Mouse (Mus musculus): ENCODE data around the gene Fyb2. TPM values are rescaled to one million over a fixed set of nuclear protein-coding genes. Genes with fewer than 3 reads are reported as not detected.

Gene Fyb2
- polyA plus RNA-seq, 1 experiment from 2014 or later, result not detected

GRCm38 (mm10) chr4:104936011-104936410, 22.8 kb downstream of the Fyb2 start:
- Histone ChIP-seq H3K4me1 (replicated peaks) (peaks cover 45% of the 10 kb centered on the region), H3K27me3 (replicated peaks) (no peaks in the 10 kb centered on the region), H3K9me3 (replicated peaks) (no peaks in the 10 kb centered on the region), H3K9ac (no peak overlapping the region), H3K27ac (ENCODE audit: poor library complexity, severe bottlenecking) (0 out of 2 replicates have a peak overlapping the region, but pooled peaks have one; percentile 5), H3K4me2 (no peak overlapping the region), H3K36me3 (no peaks in the 10 kb centered on the region), H3K4me3 (no peak overlapping the region)
- no peak for ATAC-seq (ENCODE audit: insufficient number of reproducible peaks, low FRiP score)
- WGBS, result 24% methylated on average over 9 of the region's 9 CpGs

- WGBS, result 13% methylated on average over 6 of the region's 6 CpGs
- no peak overlapping the region for H3K27ac ChIP-seq (ENCODE audit: poor library complexity, severe bottlenecking)
- no peak for ATAC-seq (ENCODE audit: insufficient number of reproducible peaks, low FRiP score)
- H3K4me3 ChIP-seq, result no peak overlapping the region
- H3K9me3 ChIP-seq (replicated peaks), result no peaks in the 10 kb centered on the region
- H3K4me2 ChIP-seq, result no peak overlapping the region
- peaks cover 45% of the 10 kb centered on the region for H3K4me1 ChIP-seq (replicated peaks)
- no peak overlapping the region for H3K9ac ChIP-seq
- H3K27me3 ChIP-seq (replicated peaks), result no peaks in the 10 kb centered on the region
- no peaks in the 10 kb centered on the region for H3K36me3 ChIP-seq
Observed at GRCm38 (mm10) chr4:104939535-104939934, 26.3 kb downstream of the Fyb2 start.

GRCm38 (mm10) chr4:104941895-104942294, 28.6 kb downstream of the Fyb2 start:
- Histone ChIP-seq H3K4me3 (no peak overlapping the region), H3K9ac (no peak overlapping the region), H3K4me1 (replicated peaks) (peaks cover 25% of the 10 kb centered on the region), H3K27ac (ENCODE audit: poor library complexity, severe bottlenecking) (no peak overlapping the region), H3K27me3 (replicated peaks) (no peaks in the 10 kb centered on the region), H3K4me2 (no peak overlapping the region), H3K36me3 (no peaks in the 10 kb centered on the region), H3K9me3 (replicated peaks) (no peaks in the 10 kb centered on the region)
- 80% methylated on average over 1 of the region's 1 CpGs for WGBS
- no peak for ATAC-seq (ENCODE audit: insufficient number of reproducible peaks, low FRiP score)

GRCm38 (mm10) chr4:104944482-104944881, 31.2 kb downstream of the Fyb2 start:
- Histone ChIP-seq H3K4me3 (no peak overlapping the region), H3K36me3 (no peaks in the 10 kb centered on the region), H3K27ac (ENCODE audit: poor library complexity, severe bottlenecking) (no peak overlapping the region), H3K4me2 (no peak overlapping the region), H3K27me3 (replicated peaks) (no peaks in the 10 kb centered on the region), H3K9me3 (replicated peaks) (no peaks in the 10 kb centered on the region), H3K9ac (no peak overlapping the region), H3K4me1 (replicated peaks) (peaks cover 24% of the 10 kb centered on the region)
- ATAC-seq (ENCODE audit: insufficient number of reproducible peaks, low FRiP score), result no peak
- 71% methylated on average over 1 of the region's 1 CpGs for WGBS

GRCm38 (mm10) chr4:104948886-104949285, 35.6 kb downstream of the Fyb2 start:
- Histone ChIP-seq H3K9ac (no peak overlapping the region), H3K9me3 (replicated peaks) (no peaks in the 10 kb centered on the region), H3K27ac (ENCODE audit: poor library complexity, severe bottlenecking) (no peak overlapping the region), H3K4me1 (replicated peaks) (peaks cover 7% of the 10 kb centered on the region; the same call in 1 of the 2 replicates), H3K4me3 (no peak overlapping the region), H3K36me3 (no peaks in the 10 kb centered on the region), H3K27me3 (replicated peaks) (no peaks in the 10 kb centered on the region), H3K4me2 (no peak overlapping the region)
- ATAC-seq (ENCODE audit: insufficient number of reproducible peaks, low FRiP score), result no peak
- WGBS, result 49% methylated on average over 4 of the region's 4 CpGs

GRCm38 (mm10) chr4:104949304-104949703, 36.0 kb downstream of the Fyb2 start:
- Histone ChIP-seq H3K4me1 (replicated peaks) (peaks cover 7% of the 10 kb centered on the region; the same call in 1 of the 2 replicates), H3K4me2 (no peak overlapping the region), H3K4me3 (no peak overlapping the region), H3K9me3 (replicated peaks) (no peaks in the 10 kb centered on the region), H3K36me3 (no peaks in the 10 kb centered on the region), H3K27ac (ENCODE audit: poor library complexity, severe bottlenecking) (no peak overlapping the region), H3K9ac (no peak overlapping the region), H3K27me3 (replicated peaks) (no peaks in the 10 kb centered on the region)
- ATAC-seq (ENCODE audit: insufficient number of reproducible peaks, low FRiP score), result no peak
- 67% methylated on average over 3 of the region's 3 CpGs for WGBS

- no peaks in the 10 kb centered on the region for H3K27me3 ChIP-seq (replicated peaks)
- no peak overlapping the region for H3K4me2 ChIP-seq
- no peak overlapping the region for H3K9ac ChIP-seq
- peaks cover 7% of the 10 kb centered on the region; the same call in 1 of the 2 replicates for H3K4me1 ChIP-seq (replicated peaks)
- WGBS, result 78% methylated on average over 4 of the region's 4 CpGs
- no peak overlapping the region for H3K27ac ChIP-seq (ENCODE audit: poor library complexity, severe bottlenecking)
- H3K36me3 ChIP-seq, result no peaks in the 10 kb centered on the region
- H3K9me3 ChIP-seq (replicated peaks), result no peaks in the 10 kb centered on the region
- ATAC-seq (ENCODE audit: insufficient number of reproducible peaks, low FRiP score), result no peak
- H3K4me3 ChIP-seq, result no peak overlapping the region
Observed at GRCm38 (mm10) chr4:104951280-104951878, 38.1 kb downstream of the Fyb2 start.

GRCm38 (mm10) chr4:104956691-104957090, 43.4 kb downstream of the Fyb2 start:
- WGBS, result 67% methylated on average over 7 of the region's 7 CpGs
- Histone ChIP-seq H3K27ac (ENCODE audit: poor library complexity, severe bottlenecking) (no peak overlapping the region), H3K4me1 (replicated peaks) (no peaks in the 10 kb centered on the region), H3K4me2 (no peak overlapping the region), H3K4me3 (no peak overlapping the region), H3K9ac (no peak overlapping the region), H3K27me3 (replicated peaks) (no peaks in the 10 kb centered on the region), H3K9me3 (replicated peaks) (no peaks in the 10 kb centered on the region), H3K36me3 (no peaks in the 10 kb centered on the region)
- ATAC-seq (ENCODE audit: insufficient number of reproducible peaks, low FRiP score), result no peak

GRCm38 (mm10) chr4:104961431-104961830, 48.2 kb downstream of the Fyb2 start:
- no peak overlapping the region for H3K27ac ChIP-seq (ENCODE audit: poor library complexity, severe bottlenecking)
- no peak overlapping the region for H3K9ac ChIP-seq
- no peaks in the 10 kb centered on the region for H3K4me1 ChIP-seq (replicated peaks)
- no peak for ATAC-seq (ENCODE audit: insufficient number of reproducible peaks, low FRiP score)
- H3K36me3 ChIP-seq, result no peaks in the 10 kb centered on the region
- H3K9me3 ChIP-seq (replicated peaks), result no peaks in the 10 kb centered on the region
- H3K27me3 ChIP-seq (replicated peaks), result no peaks in the 10 kb centered on the region
- 67% methylated on average over 5 of the region's 5 CpGs for WGBS
- no peak overlapping the region for H3K4me2 ChIP-seq
- H3K4me3 ChIP-seq, result no peak overlapping the region

GRCm38 (mm10) chr4:104972606-104973005, 59.4 kb downstream of the Fyb2 start:
- no peak for ATAC-seq (ENCODE audit: insufficient number of reproducible peaks, low FRiP score)
- Histone ChIP-seq H3K4me1 (replicated peaks) (no peaks in the 10 kb centered on the region), H3K9me3 (replicated peaks) (no peaks in the 10 kb centered on the region), H3K27me3 (replicated peaks) (no peaks in the 10 kb centered on the region), H3K27ac (ENCODE audit: poor library complexity, severe bottlenecking) (no peak overlapping the region), H3K4me2 (no peak overlapping the region), H3K4me3 (no peak overlapping the region), H3K9ac (no peak overlapping the region), H3K36me3 (no peaks in the 10 kb centered on the region)
- 82% methylated on average over 2 of the region's 2 CpGs for WGBS

- Histone ChIP-seq H3K4me2 (no peak overlapping the region), H3K36me3 (no peaks in the 10 kb centered on the region), H3K27ac (ENCODE audit: poor library complexity, severe bottlenecking) (no peak overlapping the region), H3K4me1 (replicated peaks) (no peaks in the 10 kb centered on the region), H3K9ac (no peak overlapping the region), H3K9me3 (replicated peaks) (no peaks in the 10 kb centered on the region), H3K27me3 (replicated peaks) (no peaks in the 10 kb centered on the region), H3K4me3 (no peak overlapping the region)
- ATAC-seq (ENCODE audit: insufficient number of reproducible peaks, low FRiP score), result no peak
- WGBS, result 77% methylated on average over 6 of the region's 6 CpGs
Observed at GRCm38 (mm10) chr4:104975162-104975830, 62.0 kb downstream of the Fyb2 start.

All from heart, embryonic 12.5 days (tissue).